Mouse (Mus musculus) telencephalon, adult 2 months (tissue): Measurements from ENCODE around the gene Nfib.
A peak's percentile ranks its signal among the peaks of the same experiment; 100 is the strongest.

Experiments
- DNase-seq: peaks from one replicate; pipeline ENCODE4 v3.0.0-alpha.2; 2011; ENCODE audit warnings: low read depth, low spot score

Nfib gene

DNA sequence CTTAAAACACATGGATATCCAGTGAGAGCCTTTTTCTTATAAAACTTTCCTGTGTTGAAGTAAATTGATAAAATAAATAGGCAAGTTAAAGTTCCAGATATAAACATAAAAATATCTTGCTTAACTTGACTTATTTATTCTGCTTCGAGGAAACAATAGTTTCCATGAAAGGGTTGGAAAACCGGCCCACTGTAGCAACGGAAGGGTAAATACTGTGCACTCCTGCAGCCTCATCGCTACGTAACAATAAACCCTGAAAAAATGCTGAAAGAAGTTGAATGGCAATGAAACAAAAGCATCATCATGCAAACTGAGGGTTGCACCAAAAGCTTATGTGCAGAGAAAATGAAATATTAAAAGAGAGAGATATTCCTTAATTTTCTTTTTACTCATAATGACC lies 203.5 kb downstream of the Nfib start:
- no peak for DNase-seq

DNA sequence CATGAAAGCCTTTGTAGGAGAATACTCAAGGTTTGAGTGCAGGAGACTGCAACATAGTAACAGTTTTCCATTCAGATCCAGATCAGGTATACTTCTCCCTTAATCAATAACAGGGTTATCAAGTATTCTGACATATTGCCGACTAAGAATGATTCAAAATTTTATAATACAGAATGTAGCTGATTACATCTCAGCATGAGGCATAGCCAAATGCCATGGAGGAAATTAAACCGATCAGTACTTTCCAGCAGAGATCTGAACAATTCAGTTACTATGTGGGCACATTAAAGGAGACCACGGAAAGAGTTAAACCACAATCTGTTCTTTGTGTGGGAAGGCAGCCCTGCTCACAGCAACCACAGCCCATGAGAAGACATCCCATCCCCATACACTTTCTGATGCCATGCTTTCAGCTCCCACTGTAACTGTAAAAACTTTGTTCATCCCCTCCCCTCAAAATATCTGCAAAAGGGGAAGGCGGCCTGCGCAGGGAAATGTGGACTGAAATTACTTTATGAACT lies 204.9 kb downstream of the Nfib start:
- DNase-seq, result no peak

DNA sequence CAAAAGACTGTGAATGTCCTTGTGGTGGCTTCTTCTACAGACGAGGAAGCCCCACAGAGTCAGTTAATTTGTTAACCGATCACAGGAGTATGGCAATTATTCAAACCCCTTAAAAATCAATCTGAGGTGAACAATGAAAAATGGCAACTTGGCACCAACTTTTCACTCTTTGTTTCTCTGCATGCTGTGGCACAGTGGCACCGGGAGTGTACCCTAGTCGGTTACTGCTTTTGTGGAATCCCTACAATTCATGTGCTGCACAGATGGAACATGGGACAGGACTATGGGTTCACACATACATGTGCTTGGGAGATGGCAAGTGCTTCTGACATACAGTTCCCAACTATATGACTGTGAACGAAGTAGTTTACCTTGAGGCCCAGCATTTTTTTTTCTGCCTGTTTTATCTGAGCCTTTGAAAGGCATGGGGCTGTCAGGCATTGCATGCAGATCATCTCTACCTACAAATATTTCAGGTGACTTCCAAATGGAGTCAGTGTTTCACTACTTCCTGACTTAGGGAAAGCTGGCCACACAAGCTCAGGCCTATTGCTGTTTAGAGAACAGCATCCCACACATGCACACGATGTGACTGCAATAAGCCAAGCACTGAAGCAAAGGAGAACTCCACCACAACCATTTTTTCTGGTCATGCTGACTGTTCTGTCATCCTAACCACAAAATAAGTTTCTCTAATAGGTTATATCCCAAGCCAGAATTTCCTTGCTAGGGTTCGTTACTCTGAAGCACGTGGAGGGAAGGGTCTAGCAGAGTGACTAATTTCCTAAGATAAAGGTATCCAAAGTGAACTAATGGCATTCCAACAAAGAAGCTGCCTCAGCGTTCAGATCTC lies 205.6 kb downstream of the Nfib start:
- no peak for DNase-seq

DNA sequence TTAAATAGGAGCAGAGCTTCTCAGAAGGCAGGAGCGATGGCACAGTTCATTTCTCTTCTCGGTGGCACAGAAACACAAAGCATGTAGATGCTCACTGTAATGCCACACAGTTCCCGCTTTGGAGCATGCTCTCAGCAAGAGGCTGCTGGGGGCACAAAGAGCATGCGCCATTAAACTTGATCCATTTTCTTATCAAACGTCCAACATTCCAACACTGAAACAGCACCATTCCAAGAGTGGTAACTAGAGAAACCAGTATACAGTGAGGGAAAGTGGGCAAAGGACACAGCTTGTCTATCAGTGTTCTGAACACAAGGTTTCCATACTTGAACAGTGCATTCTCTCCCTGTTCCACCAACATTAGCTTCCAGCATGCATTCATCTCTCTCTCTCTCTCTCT lies 206.3 kb downstream of the Nfib start:
- DNase-seq, result no peak

DNA sequence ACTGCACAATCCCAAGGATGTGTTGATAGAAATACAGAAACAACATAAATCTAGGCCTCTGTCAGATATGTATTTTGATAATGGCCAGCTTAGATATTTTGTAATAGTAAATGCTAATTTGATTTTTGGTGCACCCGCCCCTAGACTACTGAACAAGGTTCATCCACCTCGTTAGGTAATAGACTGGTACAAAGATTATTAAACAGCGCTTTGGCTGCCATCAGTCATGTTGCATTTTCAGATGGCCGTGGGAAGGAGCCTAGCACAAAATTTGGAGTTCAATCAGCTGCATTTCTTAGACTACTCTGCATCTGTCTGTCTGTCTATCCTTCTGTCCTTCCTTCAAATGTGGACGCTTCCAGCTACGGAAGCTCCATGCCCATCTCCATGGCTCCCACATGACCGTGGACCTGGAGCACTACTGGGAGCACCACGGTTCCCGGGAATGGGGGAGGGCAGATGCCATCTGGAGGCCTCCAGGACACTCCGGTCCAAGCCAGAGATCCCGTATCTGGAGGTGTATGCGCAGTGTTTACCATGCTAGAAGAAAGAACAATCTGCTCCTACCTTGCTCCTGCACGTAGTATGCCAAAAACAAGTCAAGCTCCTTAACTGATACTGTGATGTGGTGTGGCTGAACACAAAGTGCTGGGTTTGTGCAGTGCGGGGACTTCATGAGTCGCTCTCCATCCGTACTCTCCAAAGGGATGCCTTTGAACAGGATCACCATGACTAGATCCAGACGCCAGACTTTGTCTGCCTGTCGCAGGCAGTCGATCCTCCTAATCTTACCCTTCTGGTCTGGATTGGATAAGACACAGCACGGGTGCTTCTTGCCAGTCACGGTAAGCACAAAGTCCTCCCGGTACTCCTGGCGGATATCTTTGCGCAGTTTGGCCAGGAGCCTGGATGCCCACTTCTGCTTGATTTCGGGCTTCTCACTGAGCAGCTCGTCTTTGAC lies 207.6 kb downstream of the Nfib start:
- no peak for DNase-seq

DNA sequence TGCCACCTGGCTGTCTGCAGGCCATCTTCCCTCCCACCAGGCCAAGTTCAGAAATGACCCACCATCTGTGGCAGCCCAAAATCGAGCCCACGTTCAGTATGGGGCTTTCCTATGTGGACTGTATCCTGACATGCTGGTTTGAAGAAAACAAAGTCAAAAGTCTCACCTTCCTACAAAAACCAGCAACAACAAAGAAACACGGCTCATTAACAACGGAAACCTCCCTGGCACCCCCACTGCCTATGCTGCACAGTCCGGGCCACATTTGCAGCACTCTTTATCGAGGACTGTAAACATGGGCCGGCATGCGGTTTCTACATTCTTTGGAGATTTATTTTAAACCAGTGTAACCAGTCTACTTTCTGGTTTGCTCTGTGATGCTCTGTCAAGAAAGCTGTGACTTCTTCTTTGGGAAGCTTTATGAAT lies 208.4 kb downstream of the Nfib start:
- DNase-seq, result no peak

DNA sequence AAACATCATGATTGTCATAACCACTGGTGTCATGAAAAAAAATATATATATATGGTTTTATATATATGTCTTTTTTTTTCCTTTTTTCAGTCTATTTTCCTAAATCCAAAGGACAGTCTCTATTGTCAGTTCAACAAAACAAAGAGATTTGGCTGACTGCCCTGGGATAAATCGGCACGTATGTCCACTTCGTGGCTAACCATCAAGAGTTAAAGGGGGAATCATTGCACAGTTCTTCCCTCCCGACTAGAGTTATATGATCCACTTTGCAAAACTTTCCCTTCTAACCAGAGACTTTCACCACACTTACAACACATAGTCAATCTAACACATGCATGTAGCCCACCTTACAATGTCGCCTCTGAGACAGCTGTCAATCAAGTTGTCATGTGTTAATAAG lies 209.2 kb downstream of the Nfib start:
- no peak for DNase-seq

DNA sequence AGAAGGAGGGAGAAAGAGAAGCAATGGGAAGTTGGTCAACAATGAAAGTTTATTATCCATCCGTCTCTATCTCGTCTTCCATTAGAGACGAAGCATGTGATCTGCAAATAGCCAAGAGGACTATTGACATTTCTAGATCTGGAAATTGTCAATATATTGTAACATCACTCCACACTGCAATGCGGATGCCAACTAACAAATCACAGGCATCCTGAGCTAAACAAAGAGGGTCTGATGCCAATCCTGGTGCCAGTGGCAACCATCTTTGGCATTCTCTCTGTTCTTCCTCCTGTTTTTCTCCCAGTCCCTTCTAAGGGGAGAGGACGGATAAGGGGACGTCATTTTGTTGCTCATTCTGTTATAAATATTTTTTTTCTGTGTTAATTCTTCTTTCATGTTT lies 209.9 kb downstream of the Nfib start:
- DNase-seq, result no peak

DNA sequence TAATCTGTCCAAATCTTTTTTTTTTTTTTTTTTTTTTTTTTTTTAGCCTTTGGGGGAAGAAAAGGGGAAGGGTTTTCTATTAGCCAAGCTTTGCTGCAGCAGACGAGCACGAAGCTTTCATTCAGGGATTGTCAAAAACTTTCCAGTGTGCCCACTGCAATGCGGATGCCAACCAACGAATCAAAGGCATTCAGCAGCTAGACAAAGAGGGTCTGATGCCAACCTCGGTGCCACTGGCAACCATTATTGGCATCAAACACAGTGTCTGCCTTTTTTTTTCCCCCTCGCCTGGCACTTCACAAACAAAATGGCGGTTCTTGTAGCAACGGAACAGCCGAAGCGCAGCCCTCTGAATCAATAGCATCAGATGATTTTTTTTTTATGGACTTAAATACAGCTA lies 210.7 kb downstream of the Nfib start:
- peak; percentile 76 for DNase-seq

DNA sequence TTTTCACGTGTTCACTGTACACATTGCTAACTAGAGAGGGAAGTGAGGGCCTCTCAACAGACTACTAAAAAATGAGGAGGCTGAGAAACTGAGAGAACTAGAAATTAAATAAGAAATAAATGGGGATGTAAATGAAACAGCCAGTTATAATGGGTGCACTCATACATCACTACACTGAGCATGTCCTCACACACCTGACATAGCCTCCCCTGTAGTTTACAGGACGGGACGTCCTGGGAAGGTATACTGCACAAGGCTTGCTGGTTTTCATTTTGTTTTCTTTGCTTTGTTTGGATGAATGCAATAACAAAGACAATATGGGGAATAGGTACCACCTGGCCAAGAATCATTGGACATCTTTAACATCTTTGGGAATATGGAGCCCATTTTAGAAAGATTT lies 211.1 kb downstream of the Nfib start:
- no peak for DNase-seq

DNA sequence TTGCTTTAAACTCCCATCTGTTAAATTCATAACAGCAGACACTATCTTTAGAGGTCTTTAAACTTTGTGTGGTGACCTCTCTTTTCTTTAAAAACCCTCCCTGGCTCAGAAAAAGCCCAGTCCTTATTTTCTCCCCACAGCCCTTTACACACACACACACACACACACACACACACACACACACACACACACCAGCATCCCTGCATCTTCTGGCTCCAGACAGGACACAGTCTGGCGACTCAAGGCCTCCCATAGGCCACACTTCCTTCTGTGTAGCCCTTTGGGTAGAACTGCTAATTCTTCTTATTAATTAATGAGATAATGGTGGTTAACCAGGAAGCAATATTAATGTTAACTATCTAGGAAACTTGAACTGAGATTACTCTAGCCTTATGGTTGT lies 211.7 kb downstream of the Nfib start:
- no peak for DNase-seq

DNA sequence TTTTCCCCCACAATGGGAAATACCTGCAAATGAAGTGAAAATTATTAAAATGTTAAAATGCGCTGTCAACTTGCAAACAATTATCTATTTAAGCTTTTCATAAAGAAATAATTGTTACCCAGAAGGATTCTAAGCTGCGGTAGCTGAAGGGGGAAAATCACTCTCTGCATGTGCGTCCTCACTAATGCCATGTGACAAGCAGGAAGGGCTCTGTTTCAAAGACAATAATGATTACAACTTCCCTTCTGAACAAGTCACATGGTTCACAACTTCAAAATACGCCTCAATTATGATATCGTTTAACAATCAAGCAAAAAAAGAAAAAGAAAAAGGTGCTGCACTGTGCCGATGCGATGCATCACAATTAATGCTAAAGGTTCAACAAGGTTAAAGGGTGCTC lies 212.2 kb downstream of the Nfib start:
- no peak for DNase-seq

DNA sequence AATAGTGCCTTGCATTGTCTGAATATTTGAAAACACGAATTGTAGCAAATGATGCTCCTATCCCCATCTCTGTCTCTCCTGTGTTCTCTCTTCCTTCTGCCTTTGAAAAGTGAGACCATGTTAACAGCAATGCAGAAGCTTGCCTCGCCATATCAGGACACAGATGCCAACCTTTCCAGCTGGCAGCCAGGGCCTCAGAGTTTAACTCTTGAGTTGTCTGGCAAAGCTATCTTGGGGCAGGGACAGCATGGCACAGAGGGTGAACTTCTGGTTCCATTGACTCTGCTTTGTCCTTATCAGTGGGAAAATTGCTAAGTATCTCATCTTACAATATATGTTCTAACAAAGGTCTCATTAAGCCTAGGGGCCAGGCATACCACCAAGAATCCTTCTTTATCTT lies 212.8 kb downstream of the Nfib start:
- no peak for DNase-seq

DNA sequence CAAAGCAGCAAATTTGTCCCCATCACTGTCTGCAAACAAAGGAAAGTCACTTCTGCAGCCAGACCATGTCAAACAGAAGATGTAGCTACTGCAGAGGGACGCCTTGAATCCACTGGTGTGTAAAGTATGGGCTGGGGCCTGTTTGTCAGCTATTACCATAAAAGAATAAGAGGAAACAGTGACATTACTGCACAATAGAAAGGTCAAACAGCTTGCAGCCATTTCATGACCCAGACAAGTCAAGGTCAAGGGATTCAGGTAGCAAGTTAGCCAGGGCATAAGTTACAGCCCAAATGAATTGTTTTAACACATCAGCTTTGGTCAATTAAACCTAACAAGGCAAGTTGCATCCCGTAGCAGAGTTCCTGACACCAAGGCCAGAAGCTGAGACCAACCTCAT lies 215.6 kb downstream of the Nfib start:
- DNase-seq, result no peak

DNA sequence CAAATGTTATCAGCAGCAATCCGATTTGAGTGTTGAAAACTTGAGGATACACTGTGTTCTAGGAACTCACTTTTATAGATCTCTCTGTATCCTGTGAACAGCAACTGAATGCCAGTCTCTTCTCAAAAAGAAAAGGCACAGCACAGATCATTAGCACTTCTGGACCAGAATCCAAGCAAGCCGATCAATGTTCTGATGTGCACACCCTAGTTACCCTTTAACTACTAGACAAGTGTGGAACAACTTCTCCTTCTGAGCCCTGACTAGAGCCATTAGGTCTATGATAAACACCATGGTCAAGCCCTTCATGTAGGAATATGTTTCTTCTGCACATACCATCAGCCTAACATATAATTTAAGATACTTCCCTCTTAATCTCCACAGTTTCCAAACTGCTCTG lies 219.6 kb downstream of the Nfib start:
- no peak for DNase-seq

DNA sequence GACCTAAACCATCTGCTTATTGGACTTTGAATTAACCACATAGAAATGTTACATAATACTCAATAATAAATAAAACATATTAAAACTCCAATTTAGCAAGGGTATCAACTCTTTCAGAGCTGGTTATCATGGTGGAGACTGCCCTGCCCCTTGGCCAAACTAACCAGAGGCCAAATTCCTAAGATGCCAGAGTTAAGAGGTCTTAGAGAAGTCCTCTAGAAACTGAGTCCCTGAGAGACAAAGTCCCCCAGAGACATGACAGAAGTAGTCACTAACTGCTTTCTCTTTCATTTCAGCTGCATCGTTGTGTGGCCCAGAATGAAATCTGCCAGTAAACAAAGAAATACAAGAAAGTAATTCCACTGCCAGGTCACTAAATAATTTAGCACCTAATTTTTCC lies 221.7 kb downstream of the Nfib start:
- DNase-seq, result no peak

DNA sequence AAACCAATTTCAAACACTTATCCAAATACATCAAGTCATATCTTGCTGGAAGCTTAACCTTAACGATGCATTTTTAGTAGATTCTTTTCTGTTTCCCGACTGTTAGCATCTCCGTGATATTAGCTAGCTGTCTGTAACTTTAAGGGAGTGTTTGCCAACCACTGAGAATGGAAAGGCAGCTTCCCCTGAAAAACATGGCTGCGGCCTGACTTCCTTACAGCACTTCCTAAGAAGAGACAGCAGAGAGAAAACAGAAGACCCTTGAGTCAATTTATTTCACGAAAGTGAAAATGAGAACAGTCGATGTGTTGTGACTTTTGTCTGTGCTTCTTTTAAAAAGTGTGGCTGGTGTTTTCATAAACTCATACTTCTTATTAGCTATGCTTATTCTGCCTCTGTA lies 222.3 kb downstream of the Nfib start:
- DNase-seq, result no peak

DNA sequence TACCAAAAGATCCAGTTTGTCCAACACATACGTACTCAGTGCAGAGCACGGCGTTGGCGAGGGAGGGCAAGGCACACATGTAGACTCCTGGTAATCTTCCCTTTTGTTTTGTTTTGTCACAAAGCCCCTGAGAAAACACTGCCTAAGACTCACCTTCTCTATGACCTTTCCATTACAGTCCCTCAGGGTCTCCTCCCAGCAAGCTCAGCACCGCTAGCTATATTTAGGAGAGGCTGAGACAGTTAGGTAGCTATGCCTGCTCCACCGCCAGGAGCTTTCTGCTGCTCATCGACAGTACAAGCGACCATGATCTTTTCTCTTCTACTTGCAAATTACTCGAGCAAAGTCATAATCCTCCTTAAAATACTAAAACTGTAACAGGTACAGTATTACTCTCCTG lies 224.9 kb downstream of the Nfib start:
- no peak for DNase-seq

DNA sequence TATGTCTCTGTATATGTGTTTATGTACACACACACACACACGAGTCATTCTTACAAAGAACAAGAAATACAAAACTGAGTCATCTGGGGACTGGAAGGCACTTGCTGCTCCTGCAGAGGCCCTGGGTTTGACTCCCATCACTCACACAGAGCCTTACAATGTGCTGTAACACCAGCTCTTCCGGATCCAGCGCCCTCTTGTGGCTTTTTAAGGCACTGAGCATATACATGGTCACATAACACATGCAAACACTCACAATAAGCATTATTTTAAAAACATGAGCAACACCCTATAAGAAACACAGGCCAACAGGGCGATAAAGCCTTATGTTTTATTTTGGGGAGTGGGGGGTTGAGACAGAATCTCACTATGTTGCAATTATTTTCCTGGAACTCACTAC lies 226.2 kb downstream of the Nfib start:
- no peak for DNase-seq

DNA sequence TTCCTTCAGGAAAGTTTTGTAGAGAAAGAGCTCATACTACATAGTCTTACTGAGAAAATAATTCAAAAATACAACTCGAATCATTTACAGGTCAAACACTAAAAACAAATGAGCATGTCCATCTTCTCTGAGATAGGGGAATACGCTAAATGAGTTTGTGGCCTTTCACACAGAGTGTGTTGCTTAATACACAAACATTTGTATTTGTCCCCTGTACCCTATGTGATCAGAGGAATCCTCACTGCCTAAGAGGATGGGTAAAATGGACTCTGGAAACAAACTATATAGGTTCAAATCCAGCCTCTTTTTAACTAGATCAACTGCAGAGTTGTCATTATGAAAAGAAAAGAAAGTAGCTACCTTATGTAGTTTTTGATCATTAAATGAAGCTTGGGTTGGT lies 227.8 kb downstream of the Nfib start:
- DNase-seq, result no peak

DNA sequence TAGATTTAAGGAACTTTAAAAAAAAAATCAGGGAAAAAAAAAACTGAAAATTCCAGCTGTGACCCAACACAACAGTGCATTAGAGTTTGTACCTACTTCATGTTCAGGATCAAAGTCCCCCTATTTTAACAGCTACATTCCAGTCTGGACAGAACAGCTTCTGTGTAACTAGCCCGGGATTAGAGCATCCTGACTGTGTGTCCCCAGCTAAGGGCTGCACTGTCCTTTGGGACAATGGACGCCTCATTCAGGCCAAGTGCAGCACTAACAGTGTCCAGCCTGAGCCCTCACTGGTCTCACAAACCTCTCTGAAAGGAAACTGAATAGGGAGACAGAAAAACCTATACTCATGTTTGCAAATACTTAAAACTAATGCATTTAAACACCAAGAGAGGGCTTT lies 229.1 kb downstream of the Nfib start:
- no peak for DNase-seq

DNA sequence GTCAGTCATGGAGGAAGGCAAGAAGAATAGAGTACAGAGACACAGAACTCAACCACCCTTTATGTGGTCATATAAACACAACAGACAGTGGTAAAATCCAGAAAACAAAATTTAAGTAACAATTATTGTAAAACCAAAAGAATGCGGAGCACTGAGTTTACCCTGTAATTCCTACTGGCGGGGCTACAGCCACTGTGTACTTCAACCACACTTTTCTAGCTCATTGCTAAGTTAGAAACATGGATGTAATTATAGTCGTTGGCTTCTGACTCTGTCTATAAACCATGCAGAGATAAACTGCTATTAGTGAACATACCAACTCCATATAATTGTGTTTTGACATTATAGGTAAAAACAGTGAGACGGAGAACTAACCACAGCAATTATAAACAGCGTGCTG lies 231.2 kb downstream of the Nfib start:
- DNase-seq, result no peak

DNA sequence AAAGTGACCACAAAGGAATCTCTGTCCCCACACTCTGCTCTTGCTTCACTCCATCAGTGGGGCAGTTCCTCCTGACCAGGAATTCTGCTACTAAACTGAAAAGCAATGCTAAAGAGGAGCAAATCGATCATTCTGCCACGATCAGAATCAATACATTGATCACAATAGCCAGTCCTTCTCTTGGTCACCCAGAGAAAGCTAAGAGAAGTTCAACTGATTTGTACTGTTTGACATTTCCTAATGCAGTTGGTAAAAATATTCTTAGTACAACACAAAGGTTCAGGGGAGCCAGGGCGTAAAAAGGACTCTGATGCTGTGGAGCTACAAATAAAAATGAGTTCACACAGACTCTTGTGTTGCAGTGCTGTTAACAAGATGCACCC lies 234.6 kb downstream of the Nfib start:
- no peak for DNase-seq
